Mouse (Mus musculus): ENCODE data around the gene Galk2.

DNA sequence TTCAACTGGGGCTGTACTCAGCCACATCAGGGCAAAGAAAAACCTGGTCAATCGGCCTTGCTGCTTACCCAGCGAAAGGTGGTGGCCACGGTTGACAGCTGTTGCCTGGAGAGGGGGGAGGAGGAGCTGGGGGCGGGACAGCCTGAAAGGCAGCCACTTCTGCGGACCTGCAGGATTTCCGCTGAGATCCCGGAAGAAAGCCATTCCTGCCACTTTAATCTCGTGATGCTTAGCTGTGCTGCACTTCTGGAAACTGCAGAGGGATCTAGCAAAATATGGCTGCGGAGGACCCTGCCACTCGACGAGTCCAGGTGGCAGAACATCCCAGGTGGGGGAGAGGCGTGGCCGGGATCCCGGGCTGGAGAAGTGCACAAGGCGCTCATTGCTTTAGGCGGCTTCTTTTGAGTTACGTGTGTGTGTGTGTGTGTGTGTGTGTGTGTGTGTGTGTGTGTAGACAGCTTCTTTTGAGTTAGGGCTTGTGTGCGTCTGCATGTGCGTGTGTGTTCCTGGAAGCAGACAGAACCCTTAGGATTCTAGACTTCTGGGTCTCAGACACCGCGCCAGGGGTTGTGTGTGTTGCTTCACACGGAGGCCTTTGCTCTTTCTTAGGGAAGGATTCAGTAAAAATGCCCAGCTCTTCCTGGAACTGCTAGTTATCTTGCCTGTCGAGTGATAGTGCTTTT, 7.3 kb downstream of the Galk2 start:
- TF ChIP-seq POLR2A (IDR thresholded peaks at IDR 0.05; ENCODE audit: control insufficient read depth, extremely low read depth, insufficient read depth, low read length, poor library complexity) (no peak), CTCF (IDR thresholded peaks at IDR 0.05; ENCODE audit: borderline replicate concordance, control insufficient read depth, extremely low read depth, insufficient read depth, low read length, poor library complexity) (no peak)
